Mouse (Mus musculus) MEL (cell line): Measurements from ENCODE around the gene Prkag3. TPM values are rescaled to one million over a fixed set of nuclear protein-coding genes. Genes with fewer than 3 reads are reported as not detected.

Source experiments
- DNase-seq: peaks from one replicate; pipeline ENCODE4 v3.0.0; 2011; ENCODE audit warnings: low read depth, low spot score
- H3K27ac ChIP-seq: 2 replicates; pipeline ENCODE4 v1.5.1; 2012; ENCODE audit warnings: low read depth, mild to moderate bottlenecking, control low read depth, low read length, moderate library complexity; ENCODE audit not compliant: control insufficient read depth
- H3K27me3 ChIP-seq, 2 experiments: fragments of 150-350 bp in 1 of 2; sonication (generic) in 1 of 2; 2 replicates each; pipeline ENCODE4 v1.6.1; 2012; ENCODE audit warnings: low read length in 2 of 2, mild to moderate bottlenecking in 2 of 2, improper control_type of control experiment in 1 of 2, moderate library complexity in 1 of 2; ENCODE audit not compliant: insufficient read depth in 2 of 2, control insufficient read depth in 1 of 2
- H3K36me3 ChIP-seq, 2 experiments: 2 replicates each; pipeline ENCODE4 v1.6.1; 2012 to 2014; ENCODE audit warnings: low read length in 2 of 2, improper control_type of control experiment in 1 of 2, inconsistent platforms in 1 of 2, mild to moderate bottlenecking in 1 of 2; ENCODE audit not compliant: insufficient read depth in 2 of 2, control insufficient read depth in 1 of 2
- H3K4me1 ChIP-seq, 2 experiments: fragments of 150-350 bp in 1 of 2; sonication (generic) in 1 of 2; 2 replicates each; pipeline ENCODE4 v1.6.1; 2012; ENCODE audit warnings: low read length in 2 of 2, improper control_type of control experiment in 1 of 2, mild to moderate bottlenecking in 1 of 2; ENCODE audit not compliant: insufficient read depth in 2 of 2, control insufficient read depth in 1 of 2
- H3K4me3 ChIP-seq, 2 experiments: fragments of 150-350 bp in 1 of 2; sonication (generic) in 1 of 2; 2 replicates each; pipeline ENCODE4 v1.5.1; 2012; ENCODE audit warnings: low read depth in 2 of 2, low read length in 2 of 2, mild to moderate bottlenecking in 2 of 2, moderate library complexity in 2 of 2, control low read depth in 1 of 2, improper control_type of control experiment in 1 of 2; ENCODE audit not compliant: control insufficient read depth in 1 of 2, insufficient read depth in 1 of 2
- H3K79me2 ChIP-seq: 2 replicates; pipeline ENCODE4 v1.6.1; 2012; ENCODE audit warnings: mild to moderate bottlenecking, low read length, moderate library complexity; ENCODE audit not compliant: control insufficient read depth, poor library complexity, insufficient read depth
- H3K9ac ChIP-seq: 2 replicates; pipeline ENCODE4 v1.6.1; 2012; ENCODE audit warnings: low read depth, mild to moderate bottlenecking, control low read depth, low read length, moderate library complexity; ENCODE audit not compliant: control insufficient read depth, poor library complexity, severe bottlenecking
- H3K9me3 ChIP-seq: fragments of 150-350 bp; sonication (generic); replicated peaks from 2 replicates; pipeline ENCODE4 v1.6.1; 2012; ENCODE audit warnings: mild to moderate bottlenecking, low read length, improper control_type of control experiment, moderate library complexity; ENCODE audit not compliant: insufficient read depth
- ETS1 ChIP-seq: IDR thresholded peaks from 2 replicates; pipeline ENCODE4 v1.6.1; 2012; ENCODE audit warnings: low read depth, mild to moderate bottlenecking, inconsistent platforms, low read length, improper control_type of control experiment, moderate library complexity
- GABPA ChIP-seq: IDR thresholded peaks from 2 replicates; pipeline ENCODE4 v1.6.1; 2012; ENCODE audit warnings: low read depth, mild to moderate bottlenecking, inconsistent platforms, low read length, improper control_type of control experiment, moderate library complexity
- HCFC1 ChIP-seq: IDR thresholded peaks from 2 replicates; pipeline ENCODE4 v1.6.1; 2012; ENCODE audit warnings: low read depth, mild to moderate bottlenecking, inconsistent platforms, low read length, improper control_type of control experiment, moderate library complexity
- JUND ChIP-seq: IDR thresholded peaks from 2 replicates; pipeline ENCODE4 v1.6.1; 2011; ENCODE audit warnings: low read depth, mild to moderate bottlenecking, improper control_type of control experiment, low read length
- MAX ChIP-seq: IDR thresholded peaks from 2 replicates; pipeline ENCODE4 v1.6.1; 2011; ENCODE audit warnings: low read length, improper control_type of control experiment
- MAZ ChIP-seq: IDR thresholded peaks from 2 replicates; pipeline ENCODE4 v1.6.1; 2012; ENCODE audit warnings: low read depth, mild to moderate bottlenecking, inconsistent platforms, low read length, improper control_type of control experiment
- MEF2A ChIP-seq: IDR thresholded peaks from 2 replicates; pipeline ENCODE4 v1.6.1; 2014; ENCODE audit warnings: low read depth, mild to moderate bottlenecking, inconsistent platforms, low read length, improper control_type of control experiment; ENCODE audit not compliant: poor library complexity, insufficient replicate concordance, severe bottlenecking; ENCODE audit errors: extremely low read depth
- MXI1 ChIP-seq: IDR thresholded peaks from 2 replicates; pipeline ENCODE4 v1.6.1; 2011; ENCODE audit warnings: mild to moderate bottlenecking, low read depth, low read length, improper control_type of control experiment
- MYB ChIP-seq: IDR thresholded peaks from 2 replicates; pipeline ENCODE4 v1.6.1; 2011; ENCODE audit warnings: mild to moderate bottlenecking, low read depth, low read length, improper control_type of control experiment
- NRF1 ChIP-seq: IDR thresholded peaks from 2 replicates; pipeline ENCODE4 v1.6.1; 2014; ENCODE audit warnings: low read depth, mild to moderate bottlenecking, inconsistent platforms, low read length, improper control_type of control experiment, moderate library complexity; ENCODE audit not compliant: poor library complexity, insufficient read depth, severe bottlenecking
- RCOR1 ChIP-seq: IDR thresholded peaks from 2 replicates; pipeline ENCODE4 v1.6.1; 2012; ENCODE audit warnings: low read depth, mild to moderate bottlenecking, inconsistent platforms, low read length, improper control_type of control experiment
- SIN3A ChIP-seq: IDR thresholded peaks from 2 replicates; pipeline ENCODE4 v1.6.1; 2012; ENCODE audit warnings: low read length, improper control_type of control experiment, inconsistent platforms
- TCF12 ChIP-seq: IDR thresholded peaks from 2 replicates; pipeline ENCODE4 v1.6.1; 2014; ENCODE audit warnings: low read depth, mild to moderate bottlenecking, inconsistent platforms, low read length, improper control_type of control experiment, moderate library complexity
- ZC3H11A ChIP-seq: IDR thresholded peaks from 2 replicates; pipeline ENCODE4 v1.6.1; 2012; ENCODE audit warnings: low read depth, mild to moderate bottlenecking, inconsistent platforms, low read length, improper control_type of control experiment
- ZKSCAN1 ChIP-seq: IDR thresholded peaks from 2 replicates; pipeline ENCODE4 v1.6.1; 2012; ENCODE audit warnings: low read depth, mild to moderate bottlenecking, inconsistent platforms, low read length, improper control_type of control experiment, moderate library complexity
- ZMIZ1 ChIP-seq: IDR thresholded peaks from 2 replicates; pipeline ENCODE4 v1.6.1; 2012; ENCODE audit warnings: low read depth, mild to moderate bottlenecking, inconsistent platforms, low read length, improper control_type of control experiment, moderate library complexity
- polyA plus RNA-seq, 2 experiments: library from polyadenylated mRNA; stranded (reverse) in 1 of 2; unstranded in 1 of 2; fragments of >175 nt in 1 of 2; fragments of >200 nt in 1 of 2; gene quantifications; 2 replicates each; pipeline versions ENCODE4 v1.2.1 to v1.2.4; 2012; ENCODE audit warnings: low replicate concordance in 2 of 2, low read depth in 1 of 2; ENCODE audit not compliant: insufficient read length in 2 of 2, insufficient read depth in 1 of 2, missing spikeins in 1 of 2
- total RNA-seq: library from RNA; depleted of rRNA; stranded (reverse); fragments of 300-350 nt; gene quantifications from 2 replicates; pipeline ENCODE4 v1.2.3, GENCODE M21; 2012

The Prkag3 gene
- total and polyA plus RNA-seq, 3 experiments = 0.03 TPM; not detected in 2

DNA sequence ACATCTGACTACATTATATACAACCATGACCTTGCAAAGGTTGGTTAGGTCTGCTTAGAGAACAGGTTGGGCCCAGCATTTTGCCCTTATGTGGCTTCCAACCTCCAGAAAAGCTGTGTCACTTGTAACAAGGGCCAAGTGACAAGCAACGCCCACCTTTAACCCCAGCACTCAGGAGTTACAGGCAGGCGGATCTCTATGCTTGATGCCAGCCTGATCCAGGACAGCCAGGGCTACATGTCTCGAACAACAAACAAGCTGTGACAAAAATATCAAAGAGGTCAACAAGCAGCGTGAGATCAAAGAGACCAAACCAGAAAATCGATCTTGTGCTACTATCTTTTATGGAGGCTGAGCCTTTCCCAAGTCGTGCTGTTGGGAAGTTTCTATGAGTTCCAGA, 27.4 kb downstream of the Prkag3 start:
- Histone ChIP-seq H3K4me3 (no peak overlapping the region), H3K79me2 (no peaks in the 10 kb centered on the region), H3K27me3 (peaks cover 0 to 2% of the 10 kb centered on the region in 2 experiments; a peak in 2 of 4 replicates), H3K9ac (no peak overlapping the region), H3K4me1 (no peaks in the 10 kb centered on the region), H3K36me3 (no peaks in the 10 kb centered on the region), H3K27ac (no peak overlapping the region), H3K9me3 (no peaks in the 10 kb centered on the region)
- DNase-seq = no peak
- no peak for TF ChIP-seq ZC3H11A
- no peak for TF ChIP-seq ETS1
- TF ChIP-seq MAX = no peak
- TF ChIP-seq TCF12 = no peak
- no peak for TF ChIP-seq NRF1
- no peak for TF ChIP-seq HCFC1
- TF ChIP-seq SIN3A = no peak
- TF ChIP-seq RCOR1 = no peak
- TF ChIP-seq ZMIZ1 = no peak
- no peak for TF ChIP-seq ZKSCAN1
- TF ChIP-seq MAZ = no peak
- no peak for TF ChIP-seq MEF2A
- no peak for TF ChIP-seq JUND
- no peak for TF ChIP-seq GABPA
- TF ChIP-seq MYB = no peak

DNA sequence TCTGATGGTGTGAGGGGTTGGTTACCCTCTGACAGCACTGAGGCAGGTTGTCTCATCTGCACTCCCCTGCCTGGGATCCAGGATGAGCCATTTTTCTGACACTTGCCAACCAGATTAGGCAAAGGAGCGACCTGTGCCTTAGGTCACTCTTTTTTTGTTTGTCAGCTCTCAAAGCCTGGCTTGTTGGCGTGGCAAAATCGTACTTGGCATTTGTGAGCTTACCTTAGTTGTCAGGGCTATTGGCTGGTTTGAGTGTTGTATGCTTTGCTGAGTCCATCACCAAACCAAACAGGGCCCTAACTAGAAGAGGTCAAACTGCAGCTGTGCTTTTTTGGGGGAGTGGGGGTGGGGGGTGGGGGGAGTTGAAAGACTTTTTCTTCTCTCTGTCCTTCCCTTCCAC, 29.7 kb downstream of the Prkag3 start:
- no peak overlapping the region for H3K4me3 ChIP-seq
- no peak overlapping the region for H3K27ac ChIP-seq
- no peaks in the 10 kb centered on the region for H3K36me3 ChIP-seq
- TF ChIP-seq MXI1 = no peak
- TF ChIP-seq, all 39 proteins: peak for 0
- Histone ChIP-seq H3K27me3 (peaks cover 0 to 2% of the 10 kb centered on the region in 2 experiments; a peak in 2 of 4 replicates), H3K9ac (no peak overlapping the region), H3K4me1 (peaks cover 0 to 7% of the 10 kb centered on the region in 2 experiments; a peak in 1 of 4 replicates), H3K9me3 (no peaks in the 10 kb centered on the region), H3K79me2 (no peaks in the 10 kb centered on the region)
- DNase-seq = no peak
